Mouse (Mus musculus) heart, adult 8-10 months (tissue): ENCODE data around the gene Kirrel. TPM values are rescaled to one million over a fixed set of nuclear protein-coding genes. Genes with fewer than 3 reads are reported as not detected.
A peak's percentile ranks its signal among the peaks of the same experiment; 100 is the strongest.

Experiments used
- DNase-seq: peaks from one replicate; pipeline ENCODE4 v3.0.0; 2022; ENCODE audit warnings: low spot score
- total RNA-seq, 4 experiments: library from RNA; stranded (reverse); gene quantifications; 2 replicates each; pipeline ENCODE4 v1.2.4; 2022

The Kirrel gene
- total RNA-seq, 4 experiments from 2014 or later: 4.8 to 5.5 (median 5.1) TPM

DNA sequence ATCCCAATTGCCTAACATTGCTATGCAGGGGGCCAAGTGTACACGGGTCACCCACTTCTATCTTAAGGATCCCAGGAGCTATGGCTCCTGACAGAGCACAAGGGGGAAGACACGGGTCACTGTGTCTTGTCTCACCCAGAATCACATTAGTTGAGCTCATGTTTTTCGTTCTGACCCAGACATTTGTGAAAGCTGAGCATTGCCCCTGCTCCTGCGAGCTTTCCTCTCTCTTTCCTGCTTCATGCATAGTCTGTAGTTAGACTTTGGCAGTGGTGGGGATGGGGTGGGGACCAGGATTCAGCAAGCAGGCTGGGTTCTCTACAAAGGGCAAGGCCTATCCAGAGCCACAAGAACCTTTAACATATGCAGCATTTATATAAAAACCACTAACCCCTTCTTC, 94.8 kb downstream of the Kirrel start:
- DNase-seq: no peak

DNA sequence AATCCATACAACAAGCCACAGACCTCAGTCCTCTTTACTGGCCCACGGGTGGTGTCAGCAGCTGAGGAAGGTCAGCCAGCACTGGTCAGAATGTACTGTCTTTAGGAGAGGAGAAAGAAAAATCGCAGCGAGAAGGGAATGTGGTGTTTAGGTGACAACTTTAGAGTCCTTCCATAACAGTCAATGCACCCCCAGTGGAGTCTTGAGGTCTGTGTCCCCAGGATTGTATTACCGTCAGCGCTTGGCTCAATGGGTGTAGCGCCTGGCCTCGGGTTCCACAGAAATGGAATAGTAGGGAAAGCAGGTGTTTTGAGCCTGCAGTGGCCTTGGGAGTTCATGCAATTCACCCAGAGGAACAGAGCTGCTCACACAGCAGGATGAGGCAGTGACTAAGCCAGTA, 95.2 kb downstream of the Kirrel start:
- no peak for DNase-seq

DNA sequence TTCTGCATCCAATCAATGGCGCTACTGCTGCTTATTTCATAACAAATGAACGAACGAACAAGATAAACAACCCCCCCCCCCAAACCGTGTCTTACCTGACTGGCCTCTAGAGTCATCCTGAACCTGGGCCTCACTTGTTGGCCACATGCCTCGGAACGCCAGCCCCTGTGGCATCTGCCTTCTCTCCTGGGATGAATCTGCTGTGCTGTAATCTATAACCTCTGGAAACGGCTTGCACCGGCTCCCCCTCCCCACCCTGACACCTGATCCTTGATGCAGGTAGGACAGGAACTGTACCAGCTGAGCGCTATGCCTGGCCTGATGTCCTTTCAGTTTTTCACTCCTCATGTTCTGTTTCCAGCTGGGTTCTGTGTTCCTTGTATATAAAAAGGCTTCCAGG, 96.9 kb downstream of the Kirrel start:
- DNase-seq: no peak

DNA sequence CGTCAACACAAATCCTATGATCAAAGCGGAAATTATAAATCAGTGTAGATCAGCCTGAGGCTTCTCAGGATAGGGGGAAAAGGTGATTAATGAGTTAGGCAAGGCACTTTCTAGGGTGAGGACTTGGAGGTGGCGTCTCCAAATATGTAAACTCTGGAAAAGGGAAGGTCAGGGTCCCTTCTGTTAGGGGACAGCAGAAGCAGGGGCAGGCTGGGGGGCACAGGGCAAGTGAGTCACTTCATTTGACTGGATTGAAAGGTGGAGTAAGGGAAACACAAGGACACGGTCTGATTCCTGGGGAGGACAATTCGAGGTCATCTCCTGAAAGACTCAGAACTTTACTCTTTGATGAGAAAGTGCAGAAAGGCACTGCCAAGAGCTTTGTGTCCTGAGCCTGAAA, 97.6 kb downstream of the Kirrel start:
- DNase-seq: no peak

GRCm38 (mm10) chr3:87076161-87076560, 98.4 kb downstream of the Kirrel start:
- no peak for DNase-seq

DNA sequence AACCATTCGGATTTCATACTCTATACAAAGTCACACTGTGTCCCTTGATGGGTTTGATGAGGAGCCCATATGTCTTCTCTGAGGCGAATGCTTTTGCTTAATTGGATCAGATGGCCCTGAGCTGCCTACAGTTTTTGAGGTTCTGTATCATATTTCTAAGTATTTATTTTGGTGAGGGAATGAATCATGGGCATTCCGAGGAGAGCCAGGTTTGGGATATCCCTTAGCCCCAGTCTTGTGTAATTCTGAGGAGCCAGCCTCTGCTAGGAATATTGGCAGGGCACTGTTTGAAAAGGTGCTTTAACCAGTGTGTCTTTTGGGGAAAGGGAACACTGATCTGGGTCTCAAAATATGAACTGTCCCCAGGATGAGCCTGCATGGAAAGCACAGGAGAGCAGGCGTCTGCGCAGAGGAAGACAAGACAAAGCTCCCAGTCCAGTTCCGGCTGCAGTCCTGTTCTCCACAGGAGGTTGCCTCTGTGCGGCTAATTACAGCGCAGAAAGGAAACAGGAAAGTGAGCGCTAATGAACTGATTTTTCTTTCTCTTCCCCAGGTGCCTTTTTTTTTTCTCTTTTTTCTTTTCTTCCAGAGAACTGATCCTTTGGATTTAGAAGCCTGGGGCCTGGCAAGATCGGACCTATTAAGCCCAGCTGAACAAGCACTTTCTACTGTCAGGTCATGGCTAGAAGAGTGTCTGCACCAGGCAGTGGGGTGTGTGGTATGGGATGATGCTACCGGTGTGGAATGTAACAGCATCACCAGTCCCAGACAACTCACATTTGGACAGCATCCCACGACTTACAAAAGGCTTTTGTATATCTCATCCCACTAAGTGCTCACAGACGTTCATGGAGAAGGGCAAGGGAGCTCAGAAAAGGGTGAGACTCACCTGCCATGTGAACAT, 101.7 kb downstream of the Kirrel start:
- DNase-seq: no peak

DNA sequence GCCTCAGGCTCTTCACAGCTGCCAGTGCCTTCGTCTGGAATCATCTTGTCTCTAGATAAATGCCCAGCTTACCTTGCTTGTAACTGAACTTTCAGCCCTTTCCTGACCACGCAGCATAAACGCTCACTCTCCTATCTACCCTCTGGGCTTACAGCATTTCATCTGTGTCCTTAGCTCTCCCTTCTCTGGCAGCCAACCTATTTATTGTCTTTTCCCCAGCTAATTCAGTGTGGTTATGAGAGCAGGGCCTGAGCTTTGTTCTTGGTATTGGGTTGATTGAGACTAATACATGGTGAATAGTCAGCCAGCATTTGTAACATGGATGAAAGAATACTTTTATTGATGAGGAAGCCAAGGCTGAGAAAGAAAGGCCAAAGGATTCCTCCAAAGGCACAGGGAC, 102.4 kb downstream of the Kirrel start:
- no peak for DNase-seq

- DNase-seq: no peak
Measured at GRCm38 (mm10) chr3:87067396-87067975, 107.1 kb downstream of the Kirrel start.

DNA sequence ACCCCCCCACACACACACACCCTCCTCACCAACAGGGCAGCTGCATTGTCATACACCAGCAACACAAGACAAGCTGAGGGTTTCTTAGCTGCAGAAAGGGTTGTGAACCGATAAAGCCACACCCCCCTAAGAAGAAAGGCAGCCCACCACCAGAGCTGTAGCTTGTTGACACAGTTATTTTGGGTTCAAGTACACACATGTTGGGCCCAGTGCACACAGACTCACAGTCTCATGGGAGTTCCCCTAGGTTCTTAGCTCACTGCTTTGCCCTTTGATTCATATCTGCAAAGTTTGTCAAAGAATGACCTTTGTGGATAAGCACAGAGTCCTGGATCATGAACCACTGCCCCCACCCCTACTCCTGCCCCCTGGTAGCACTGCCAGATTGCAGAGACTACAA, 120.6 kb downstream of the Kirrel start:
- DNase-seq: no peak

- DNase-seq: no peak
Measured at GRCm38 (mm10) chr3:87047801-87048200, 126.7 kb downstream of the Kirrel start.

GRCm38 (mm10) chr3:87041733-87042132, 132.8 kb downstream of the Kirrel start:
- DNase-seq: no peak

DNA sequence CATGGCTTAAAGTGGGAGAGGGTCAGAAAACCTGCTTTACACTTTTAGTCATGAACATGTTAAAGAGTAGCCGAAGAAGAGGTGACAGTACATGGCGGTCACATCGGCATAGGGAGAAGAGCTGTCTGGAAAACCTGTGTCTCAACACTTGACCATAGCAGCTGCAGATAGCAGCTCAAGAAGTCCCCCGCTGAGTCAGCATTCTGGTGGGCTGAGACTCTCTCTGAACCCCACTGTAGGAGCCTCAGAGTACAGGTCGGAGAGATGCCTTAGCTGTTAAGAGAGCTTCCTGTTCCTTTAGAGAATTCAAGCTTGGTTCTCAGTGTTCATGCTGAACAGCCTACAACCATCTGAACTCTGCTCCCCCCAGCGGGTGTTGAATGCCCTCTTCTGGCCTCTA, 136.0 kb downstream of the Kirrel start:
- no peak for DNase-seq

DNA sequence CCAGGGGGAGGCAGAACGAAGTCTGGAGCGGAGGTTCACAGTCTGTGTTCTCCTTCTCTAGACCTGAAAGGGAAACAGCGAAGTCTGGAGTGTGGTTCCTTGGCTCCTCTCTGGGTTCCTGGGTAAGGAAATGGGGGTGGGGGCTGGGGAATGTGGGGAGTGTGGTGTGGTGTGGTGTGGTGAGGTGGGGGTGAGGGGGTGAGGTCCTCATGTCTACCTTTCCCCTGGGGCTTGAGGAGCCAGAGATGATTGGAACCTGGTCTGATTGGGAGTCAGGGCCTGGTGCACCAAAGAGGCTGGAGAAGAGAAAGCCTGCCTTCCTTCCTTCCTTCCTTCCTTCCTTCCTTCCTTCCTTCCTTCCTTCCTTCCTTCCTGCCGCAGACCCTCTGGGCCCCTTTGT, 140.5 kb downstream of the Kirrel start:
- no peak for DNase-seq

DNA sequence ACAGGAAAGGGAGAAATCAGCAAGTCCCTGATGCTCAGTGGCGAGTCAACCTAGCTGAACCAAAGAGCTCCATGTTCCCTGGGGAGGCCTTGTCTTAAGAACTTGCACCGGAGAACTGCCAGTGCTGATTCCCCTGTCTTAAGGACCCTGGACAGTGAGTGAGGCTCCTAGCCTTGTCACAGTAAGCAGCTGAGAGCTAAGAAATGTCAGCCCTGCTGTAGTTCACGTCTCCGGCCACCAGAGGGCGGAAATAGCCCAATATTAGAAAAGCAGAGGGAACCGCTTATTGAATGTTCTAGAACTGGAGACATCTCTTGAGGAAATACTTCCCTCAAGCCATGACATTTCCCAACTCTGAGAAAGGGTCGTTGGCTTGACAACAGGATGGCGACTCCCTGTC, 141.2 kb downstream of the Kirrel start:
- DNase-seq: peak; percentile 64

- DNase-seq: peak; percentile 60
Measured at GRCm38 (mm10) chr3:87030855-87031254, 143.7 kb downstream of the Kirrel start.

Other genes with a start within 250 kb of the Kirrel start
- gene Cd1d1, start 175.3 kb downstream of the Kirrel start, total RNA-seq: 1 to 10 TPM; 1.9 to 6.4 (median 3.0) TPM
- 1 to 10 TPM; 4.7 to 6.1 (median 5.4) TPM for gene Fcrls, start 89.0 kb upstream of the Kirrel start, total RNA-seq
- 1 to 10 TPM in 1 of 4 experiments, under 1 TPM in 1, not detected in 2; 0.24 to 1.5 TPM for gene Cd5l, start 183.1 kb upstream of the Kirrel start, total RNA-seq
- under 1 TPM in 1 of 4 experiments, not detected in 3; 0.46 TPM for gene Fcrl1, start 201.6 kb upstream of the Kirrel start, total RNA-seq